Mouse (Mus musculus) natural killer cell, adult 2 months (primary cell): Measurements from ENCODE around the gene Prss43.

ENCODE experiments used
- DNase-seq, 2 experiments: peaks; one replicate each; pipeline ENCODE4 v3.0.0; 2022; ENCODE audit warnings: low spot score in 2 of 2

Gene Prss43

GRCm38 (mm10) chr9:110840905-110841304 is 14.4 kb downstream of the Prss43 start:
- DNase-seq, result no peak

GRCm38 (mm10) chr9:110841438-110841837 is 14.9 kb downstream of the Prss43 start:
- no peak for DNase-seq

DNA sequence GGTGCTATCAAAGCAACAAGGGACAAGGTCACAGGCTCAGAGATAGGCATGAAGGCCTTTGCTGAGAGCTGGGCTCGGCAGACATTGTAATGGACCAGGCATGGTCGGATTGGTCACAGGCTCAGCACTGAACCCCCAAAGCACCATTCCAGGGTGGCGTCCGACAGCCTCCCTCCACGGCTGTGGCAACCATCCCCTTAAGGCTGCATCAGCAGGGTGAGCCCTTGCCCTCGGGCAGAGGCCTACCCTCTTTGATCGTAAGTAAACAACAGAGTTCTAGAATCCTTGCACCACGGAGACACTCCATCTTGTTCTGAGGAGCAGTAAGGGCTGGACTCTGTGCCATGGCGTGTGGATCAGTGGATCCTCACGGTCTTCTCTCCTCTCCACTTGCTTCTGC is 17.7 kb downstream of the Prss43 start, which contains the start of gene Prss46:
Gene Prss46, plus strand, starts transcription at position 301 of the 400 bp plus-strand sequence.
- no peak for DNase-seq

- DNase-seq, result no peak
Measured at GRCm38 (mm10) chr9:110849162-110849561, 22.7 kb downstream of the Prss43 start.

DNA sequence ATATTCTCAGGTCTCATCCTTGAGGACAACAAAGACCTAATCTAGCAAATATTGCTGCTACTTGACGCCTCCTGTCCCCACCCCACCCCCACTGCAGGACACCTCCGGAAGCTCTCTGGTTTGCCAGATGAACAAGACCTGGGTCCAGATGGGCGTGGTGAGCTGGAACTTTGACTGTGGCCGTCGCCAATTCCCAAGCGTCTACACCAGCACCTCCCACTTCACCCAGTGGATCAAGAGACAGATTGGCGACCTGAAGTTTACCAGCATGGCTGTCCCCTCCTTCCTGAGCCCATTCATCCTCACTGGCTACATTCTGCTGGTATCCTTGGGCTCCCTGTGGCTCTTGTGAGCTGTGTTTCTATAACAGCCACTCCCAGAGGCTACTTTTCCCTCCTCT is 29.4 kb downstream of the Prss43 start:
- DNase-seq, result no peak

DNA sequence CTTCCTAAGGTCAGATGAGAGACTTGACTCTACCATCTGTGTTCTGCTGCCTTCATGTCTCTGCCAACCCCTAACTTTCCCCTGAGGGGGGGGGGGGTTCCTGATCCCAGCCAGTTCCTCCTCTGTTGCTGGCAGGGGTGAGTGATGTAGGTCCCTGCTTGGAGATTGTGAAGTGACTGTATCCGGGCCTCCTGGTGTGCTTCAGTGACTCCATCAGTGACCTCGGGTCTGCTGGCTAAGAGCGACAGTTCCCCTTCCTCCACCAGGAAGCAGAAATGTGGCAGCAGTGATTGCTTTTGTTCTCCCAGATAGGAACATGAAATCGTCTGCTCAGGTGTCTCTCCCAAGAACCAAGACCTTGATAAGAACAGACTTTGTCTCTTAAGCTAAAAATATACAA is 30.4 kb downstream of the Prss43 start:
- DNase-seq, result no peak

DNA sequence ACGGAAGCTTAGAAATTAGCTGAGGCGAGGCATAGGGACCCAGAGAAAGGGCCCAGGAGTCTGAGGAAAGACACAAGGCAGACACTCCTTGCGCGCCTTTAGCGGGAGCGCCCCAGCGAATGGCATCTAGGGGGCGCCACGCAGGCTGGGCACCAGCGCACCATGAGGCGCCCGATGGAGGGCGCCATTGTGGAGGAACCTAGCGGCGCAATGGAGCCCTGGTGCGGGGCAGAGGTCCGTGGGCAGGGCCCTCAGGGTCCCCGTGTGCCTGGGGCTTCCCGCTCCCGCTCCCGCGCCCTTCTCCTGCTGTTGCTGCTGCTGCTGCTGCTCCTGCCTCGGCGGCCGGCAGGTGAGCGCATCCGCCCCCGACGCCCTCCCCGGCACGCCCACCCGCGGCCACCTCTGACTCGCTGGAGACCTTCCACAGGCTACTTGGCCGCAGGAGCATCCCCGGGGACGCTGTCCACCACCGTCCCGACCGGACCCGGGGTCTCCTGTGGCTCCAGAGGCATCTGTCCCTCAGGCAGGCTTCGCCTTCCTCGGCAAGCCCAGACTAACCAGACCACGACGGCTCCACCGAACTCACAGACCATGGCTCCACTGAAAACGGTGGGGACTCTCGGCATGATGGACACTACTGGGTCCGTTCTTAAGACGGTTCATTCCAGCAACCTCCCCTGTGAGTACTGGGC is 31.4 kb downstream of the Prss43 start, which contains the start of gene Prss50:
Gene Prss50, plus strand, starts transcription at position 187 of the 692 bp plus-strand sequence.
- no peak for DNase-seq

- no peak for DNase-seq
Measured at GRCm38 (mm10) chr9:110858523-110858922, 32.0 kb downstream of the Prss43 start.

DNA sequence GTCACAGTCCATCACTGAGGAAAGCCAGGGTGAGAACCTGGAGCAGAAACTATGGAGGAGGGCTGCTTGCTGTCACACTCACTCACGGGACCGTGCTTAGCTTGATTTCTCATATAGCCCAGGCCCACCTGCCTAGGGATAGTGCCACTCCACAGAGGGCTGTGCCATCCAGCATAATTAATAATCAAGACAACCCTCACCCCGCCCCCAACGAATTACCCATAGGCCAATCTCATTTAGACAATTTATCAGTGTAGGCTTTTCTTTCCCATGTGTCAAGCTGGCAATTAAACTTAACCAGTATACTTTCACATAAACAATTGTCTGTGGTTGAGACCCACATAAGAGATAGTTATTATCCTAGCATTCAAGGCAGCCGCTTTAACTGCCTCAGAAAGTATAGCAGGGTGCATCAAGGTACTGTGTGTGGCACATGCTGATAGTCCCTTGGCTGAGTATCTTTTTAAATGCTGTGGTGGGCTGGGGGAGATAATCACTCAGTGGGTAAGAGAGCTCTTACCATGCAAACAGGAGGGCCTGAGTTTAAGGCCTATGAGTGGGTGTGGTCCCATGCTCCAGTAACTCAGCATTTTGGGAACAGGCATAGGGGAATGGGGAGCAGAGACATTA is 32.6 kb downstream of the Prss43 start:
- no peak for DNase-seq

DNA sequence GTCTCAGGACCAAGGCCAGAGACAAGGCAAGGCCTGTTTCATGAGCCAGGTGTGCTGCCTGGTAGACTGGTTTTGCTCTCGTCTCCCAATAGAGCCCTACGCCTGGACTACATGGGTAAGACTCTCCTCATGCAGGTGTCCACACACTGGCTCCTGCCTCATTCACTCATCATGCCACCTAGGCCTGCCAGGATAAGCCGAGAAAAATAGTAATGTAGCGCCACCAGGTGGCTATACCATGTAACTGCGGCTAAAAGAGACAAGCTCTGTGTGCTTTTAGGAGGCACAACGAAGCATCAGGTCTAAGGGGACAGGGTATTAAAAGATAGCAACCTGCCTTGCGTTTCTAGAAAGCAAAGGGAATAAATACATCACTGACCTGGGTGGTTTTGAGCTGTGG is 44.5 kb downstream of the Prss43 start:
- DNase-seq, result peak; percentile 29 to 44

DNA sequence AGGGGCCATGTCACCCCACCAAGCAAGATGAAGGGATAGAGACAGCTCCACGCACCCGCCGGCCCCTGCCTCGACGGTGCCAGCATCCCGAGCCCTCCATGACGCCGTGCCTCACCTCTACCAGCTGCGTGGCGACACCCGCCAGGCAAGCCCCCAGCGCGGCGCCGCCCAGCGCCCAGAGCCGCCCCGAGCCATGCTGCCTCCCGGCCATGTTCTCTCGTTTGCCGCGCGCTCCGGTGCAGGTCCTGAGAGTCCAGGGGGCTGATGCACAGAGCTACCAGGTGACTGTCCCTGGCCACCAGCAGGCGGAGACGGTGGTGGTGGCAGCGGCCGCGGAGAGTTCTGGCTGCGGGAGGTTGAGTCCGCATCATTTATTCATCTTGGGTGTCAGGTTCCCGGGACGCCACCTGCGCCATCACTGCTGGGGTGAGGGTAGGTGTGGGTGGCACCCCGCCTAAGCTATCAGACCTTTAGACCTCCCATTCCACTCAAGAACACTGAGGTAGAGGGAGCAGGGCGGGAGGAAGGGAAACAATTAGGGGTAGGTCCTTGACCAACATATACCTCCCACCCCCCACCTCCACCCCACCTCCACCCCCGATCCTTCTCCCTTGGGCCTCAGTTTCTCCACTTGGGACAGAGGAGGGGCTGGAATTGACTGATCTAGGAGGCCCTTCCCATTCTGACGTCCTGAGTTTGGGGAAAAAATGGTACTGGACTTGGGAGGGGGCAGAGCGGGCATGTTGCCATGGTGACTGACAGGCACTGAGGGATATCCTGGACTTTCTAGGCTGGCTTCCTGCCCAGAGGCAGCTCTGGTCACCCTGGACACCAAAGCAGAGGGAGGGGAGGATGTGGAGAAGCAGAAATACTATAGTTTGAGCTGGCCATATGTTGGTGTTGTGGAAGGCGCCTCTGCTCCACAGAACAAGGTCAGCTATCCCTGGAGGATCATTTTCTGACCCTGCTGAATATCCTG is 47.5 kb downstream of the Prss43 start:
- DNase-seq, result no peak

- no peak for DNase-seq
Measured at GRCm38 (mm10) chr9:110874660-110875191, 48.2 kb downstream of the Prss43 start.

DNA sequence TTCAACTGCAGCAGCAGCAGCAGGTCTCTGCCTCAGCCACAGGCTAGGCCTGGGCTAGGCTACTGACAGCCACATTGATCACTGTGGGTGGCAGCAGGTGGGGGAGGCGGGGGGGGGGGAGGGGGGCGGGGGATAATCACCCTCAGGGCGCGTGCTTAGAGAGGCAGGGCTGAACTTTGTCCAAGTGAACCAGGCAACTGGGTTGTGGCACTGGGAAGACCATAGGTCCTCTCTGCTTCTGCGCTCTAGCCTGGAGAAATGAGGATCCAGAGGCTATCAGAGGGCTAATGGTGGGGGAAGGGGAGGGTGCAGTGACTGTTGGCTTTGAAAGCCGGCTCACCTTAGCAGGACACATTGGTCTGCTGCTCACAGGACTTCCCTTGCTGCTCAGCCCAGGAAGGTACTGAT is 48.8 kb downstream of the Prss43 start:
- no peak for DNase-seq

DNA sequence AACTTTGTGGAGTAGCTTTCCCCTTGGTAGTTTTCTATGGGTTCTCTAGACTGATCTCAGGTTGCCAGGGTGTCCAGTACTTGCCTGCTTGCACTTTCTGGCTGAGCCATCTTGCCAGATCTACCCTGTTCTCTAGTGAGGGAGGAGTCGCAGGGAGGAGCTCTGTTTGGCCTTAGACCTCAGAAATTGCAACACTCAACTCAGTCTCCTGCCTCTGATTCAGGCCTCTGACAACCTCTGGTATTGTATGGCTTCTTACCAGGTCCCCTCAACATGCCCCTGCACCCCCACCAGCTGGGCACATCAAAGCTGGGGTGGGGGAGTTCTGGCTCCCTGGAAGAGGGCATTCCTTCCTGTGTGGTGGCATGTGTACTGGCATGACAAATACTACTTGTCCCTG is 50.9 kb downstream of the Prss43 start:
- DNase-seq, result no peak

- DNase-seq, result no peak
Measured at GRCm38 (mm10) chr9:110877888-110878287, 51.4 kb downstream of the Prss43 start.

- no peak for DNase-seq
Measured at GRCm38 (mm10) chr9:110879191-110879920, 52.9 kb downstream of the Prss43 start, which contains the start of gene Als2cl. Gene Als2cl (plus strand): TSS chr9:110879870.

DNA sequence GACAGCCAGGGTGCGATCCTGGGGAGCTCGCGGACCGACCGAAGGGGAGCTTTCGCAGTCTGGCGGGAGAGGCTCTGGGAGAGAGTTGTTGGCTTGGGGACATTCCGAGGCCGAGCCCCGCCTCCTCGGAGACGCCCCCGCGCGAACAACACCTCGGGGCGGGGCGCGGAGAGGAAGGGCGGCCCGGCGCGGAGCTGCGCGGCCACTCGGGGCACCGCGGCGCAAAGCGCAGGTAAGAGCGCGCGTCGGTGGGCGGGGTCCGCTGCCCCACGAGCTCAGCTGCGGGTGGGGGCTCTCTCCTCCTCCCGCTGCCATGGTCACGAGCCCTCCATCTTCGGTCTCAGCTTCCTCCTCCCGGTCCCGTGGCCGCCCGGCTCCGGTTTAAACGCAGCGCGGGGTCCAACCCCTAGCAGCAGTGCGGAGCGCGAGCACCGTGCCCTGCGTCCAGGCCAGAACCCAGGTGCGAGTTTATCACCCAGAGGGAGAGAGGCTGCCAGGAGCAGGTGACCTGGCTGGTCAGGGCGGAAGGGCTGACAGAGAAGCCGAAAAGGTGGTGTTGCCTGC is 53.6 kb downstream of the Prss43 start, which contains the start of gene Tmie:
Gene Tmie, minus strand, starts transcription at position 116 of the 564 bp plus-strand sequence.
- peak; percentile 9 to 34 for DNase-seq

DNA sequence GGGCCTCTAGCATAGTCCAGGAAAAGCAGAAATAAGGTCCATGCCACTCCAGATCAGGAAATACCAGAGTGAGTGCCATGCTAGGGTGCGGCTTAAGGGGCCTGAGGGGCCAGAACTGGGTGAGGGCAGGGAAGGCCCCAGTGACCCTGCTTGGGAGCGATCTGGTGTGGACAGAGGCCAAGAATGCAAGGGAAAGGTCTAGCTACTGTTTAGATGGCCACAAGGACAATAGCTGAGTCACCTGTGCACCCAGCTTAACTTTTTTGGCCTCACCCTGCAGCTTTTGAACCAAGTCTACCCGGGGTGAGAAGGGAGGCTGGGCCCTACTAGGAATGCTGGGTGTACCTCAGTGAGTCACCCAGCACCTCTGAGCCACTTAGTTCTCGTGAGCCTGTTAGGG is 54.3 kb downstream of the Prss43 start:
- no peak for DNase-seq
